Mouse (Mus musculus) frontal cortex, postnatal 10 days (tissue): Measurements from ENCODE around the gene Pck1.
"Not testable (repeated sequence)": the region's sequence is repeated elsewhere in the genome, so short reads cannot be mapped to it uniquely, and the experiment has no call there.

Source experiments
- DNase-seq, 2 experiments: peaks; one replicate each; pipeline ENCODE4 v3.0.0; 2022; ENCODE audit warnings: low spot score in 2 of 2, mixed read lengths in 1 of 2

The Pck1 gene

DNA sequence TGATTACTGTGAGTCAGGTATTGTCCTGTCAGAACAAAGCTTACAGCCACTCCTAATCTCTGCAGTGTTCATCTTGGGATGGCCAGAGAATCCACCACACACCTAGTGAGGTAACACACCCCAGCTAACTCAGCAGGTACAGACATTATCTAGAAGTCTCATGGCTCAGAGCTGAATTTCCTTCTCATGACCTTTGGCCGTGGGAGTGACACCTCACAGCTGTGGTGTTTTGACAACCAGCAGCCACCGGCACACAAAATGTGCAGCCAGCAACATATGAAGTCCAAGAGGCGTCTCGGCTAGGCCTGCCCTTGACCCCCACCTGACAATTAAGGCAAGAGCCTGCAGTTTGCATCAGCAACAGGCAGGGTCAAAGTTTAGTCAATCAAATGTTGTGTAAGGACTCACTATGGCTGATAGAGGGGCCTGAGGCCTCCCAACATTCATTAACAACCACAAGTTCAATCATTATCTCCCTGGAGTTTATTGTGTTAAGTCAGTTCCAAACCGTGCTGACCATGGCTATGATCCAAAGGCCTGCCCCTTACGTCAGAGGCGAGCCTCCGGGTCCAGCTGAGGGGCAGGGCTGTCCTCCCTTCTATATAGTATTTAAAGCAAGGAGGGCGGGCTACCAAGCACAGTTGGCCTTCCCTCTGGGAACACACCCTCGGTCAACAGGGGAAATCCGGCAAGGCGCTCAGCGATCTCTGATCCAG, at the start of gene Pck1:
Gene Pck1 (plus strand): TSS at position 613 of the 716 bp plus-strand sequence.
- no peak for DNase-seq

DNA sequence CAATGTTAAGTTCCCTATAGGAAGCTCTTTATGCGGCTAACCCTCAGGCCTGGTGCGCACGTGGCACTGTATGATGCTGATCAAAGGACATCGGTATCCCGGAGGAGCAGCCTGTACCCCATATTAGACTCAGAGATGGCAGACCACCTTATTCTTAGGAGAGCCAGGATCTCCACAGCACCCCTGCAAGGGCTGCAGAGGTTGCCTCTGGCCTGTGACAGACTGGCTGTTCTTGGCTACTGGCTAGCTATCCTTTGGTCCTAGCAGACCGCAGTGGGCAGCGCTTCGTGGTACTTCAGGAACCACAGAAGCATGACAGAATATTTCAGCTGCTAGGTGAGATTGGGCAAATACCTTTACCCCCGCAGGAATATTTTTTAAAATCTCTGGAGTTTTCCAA, 46.4 kb upstream of the Pck1 start:
- no peak for DNase-seq

DNA sequence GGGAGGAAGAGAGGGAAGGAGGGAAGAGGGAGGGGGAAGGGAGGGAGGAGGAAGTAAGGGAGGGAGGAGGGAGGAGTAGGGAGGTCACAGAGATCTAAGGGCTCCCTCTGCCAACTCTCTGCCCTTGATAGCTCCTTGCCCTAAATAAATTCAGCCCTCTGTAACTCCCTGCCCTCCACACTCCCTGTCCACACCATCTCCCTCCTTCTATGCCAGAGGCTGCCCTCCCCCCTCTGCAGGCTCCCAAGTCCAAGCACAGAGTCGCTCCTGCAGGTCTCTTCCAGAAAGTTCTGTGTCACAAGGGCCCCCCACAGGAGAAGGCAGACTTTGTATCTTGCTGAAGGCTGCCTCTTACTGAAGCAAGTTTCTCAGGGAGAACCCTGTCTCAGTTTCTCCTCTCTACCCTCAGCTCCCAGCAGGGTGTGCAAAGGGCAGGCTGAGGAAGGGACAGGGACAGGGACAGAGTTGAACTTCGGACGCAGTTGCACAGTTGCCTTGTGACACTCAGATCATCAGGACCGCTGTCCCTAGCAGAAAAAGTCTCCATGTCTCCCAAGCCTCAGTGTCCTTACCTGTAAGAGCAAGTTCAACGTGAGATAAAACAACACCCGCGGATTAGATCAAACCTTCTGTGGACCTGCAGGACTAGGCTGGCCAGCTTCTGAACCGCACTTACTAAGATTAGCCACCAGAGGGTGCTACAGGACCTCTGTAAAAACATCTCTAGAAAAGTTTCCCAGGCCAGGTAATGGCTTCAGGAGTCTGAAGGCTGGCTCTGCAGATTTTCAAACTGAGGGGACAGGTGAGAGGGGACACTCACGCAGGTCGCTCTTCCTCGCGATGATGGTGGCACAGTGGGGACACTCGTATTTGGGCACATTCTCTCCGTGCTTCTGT, 45.7 kb upstream of the Pck1 start:
- DNase-seq, result peak in 1 of 2 experiments; percentile 62

DNA sequence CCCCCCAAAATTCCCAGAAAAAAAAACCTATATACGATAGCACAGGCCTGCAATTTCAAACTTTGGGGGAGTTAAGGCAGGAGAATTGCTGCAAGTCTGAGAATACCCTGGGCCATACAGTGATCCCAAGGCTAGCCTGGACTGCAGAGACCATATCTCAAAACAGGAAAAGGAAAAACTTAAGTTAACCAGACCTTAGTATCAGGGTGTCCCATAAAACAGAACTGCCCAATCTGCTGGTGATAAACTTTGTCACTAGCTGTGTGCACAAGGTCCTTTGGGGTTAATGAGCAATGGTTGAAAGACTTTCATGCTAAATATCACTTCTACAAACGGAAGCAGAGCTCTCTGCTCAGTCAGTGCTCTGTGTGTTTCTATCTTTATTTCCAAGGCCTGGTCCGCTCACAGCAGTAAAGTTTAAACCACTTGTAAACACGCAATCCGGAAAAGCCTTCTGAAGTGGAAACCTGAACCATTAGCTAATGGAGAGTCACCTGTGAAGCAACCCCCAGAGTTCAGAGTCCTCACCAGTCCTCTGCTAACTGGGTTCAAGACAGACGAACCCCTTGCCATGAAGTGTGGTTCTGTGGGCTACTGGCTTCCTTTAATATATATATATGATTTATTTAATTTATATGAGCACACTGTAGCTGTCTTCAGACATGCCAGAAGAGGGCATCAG, 44.2 kb upstream of the Pck1 start:
- no peak for DNase-seq

DNA sequence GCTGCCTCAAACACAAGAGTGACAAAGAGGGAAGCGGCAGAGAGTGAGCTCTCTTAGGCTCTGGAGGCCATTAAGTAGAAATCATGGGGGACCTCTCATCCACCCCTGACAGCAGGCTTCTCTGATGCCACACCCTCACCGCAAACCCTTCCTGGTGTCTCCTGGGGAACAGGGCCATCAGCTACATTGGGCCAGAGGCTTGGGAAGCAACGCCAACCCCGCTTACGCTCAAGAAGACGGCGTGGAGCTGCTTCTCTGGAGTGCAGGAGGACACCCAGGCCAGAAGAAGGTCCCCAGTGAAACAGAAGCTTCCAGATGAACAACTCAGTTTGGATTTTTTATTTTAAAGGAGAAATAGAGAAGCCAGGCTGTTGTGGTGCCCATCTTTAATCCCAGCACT, 43.3 kb upstream of the Pck1 start:
- DNase-seq, result no peak

DNA sequence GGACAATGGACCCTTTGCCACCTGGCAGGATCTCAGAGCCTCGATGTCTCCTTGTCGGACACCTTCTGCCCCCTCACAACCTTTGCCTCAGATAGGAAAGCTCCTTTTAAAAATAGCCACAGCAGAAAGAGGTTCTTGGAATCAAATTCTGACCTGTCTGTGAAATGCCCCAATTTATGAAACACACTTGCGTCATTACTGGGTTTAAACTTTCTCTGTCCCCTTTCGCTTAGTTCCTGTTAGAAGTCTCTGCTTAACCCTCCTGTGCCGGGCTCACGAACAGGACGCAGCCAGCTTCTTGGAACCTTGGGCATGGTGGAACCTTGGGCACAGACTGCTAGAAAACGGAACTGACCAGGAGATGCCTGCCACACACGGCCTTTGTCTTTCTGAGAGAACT, 42.3 kb upstream of the Pck1 start:
- no peak for DNase-seq

DNA sequence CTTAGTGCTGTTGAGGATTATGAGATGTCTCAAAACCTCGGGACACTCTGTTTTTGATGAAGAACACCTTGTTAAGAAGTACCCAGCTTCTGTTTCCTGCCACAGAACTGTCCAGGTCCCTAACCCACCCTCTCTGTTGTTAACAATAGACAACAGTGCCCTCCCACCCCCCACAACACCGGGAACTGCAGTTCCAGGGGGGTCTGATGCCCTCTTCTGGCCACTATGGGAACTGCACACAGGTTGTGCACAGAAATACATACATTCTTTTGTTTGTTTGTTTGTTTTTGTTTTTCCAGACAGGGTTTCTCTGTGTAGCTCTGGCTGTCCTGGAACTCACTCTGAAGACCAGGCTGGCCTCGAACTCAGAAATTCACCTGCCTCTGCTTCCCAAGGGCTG, 39.1 kb upstream of the Pck1 start:
- not testable (repeated sequence) for DNase-seq

DNA sequence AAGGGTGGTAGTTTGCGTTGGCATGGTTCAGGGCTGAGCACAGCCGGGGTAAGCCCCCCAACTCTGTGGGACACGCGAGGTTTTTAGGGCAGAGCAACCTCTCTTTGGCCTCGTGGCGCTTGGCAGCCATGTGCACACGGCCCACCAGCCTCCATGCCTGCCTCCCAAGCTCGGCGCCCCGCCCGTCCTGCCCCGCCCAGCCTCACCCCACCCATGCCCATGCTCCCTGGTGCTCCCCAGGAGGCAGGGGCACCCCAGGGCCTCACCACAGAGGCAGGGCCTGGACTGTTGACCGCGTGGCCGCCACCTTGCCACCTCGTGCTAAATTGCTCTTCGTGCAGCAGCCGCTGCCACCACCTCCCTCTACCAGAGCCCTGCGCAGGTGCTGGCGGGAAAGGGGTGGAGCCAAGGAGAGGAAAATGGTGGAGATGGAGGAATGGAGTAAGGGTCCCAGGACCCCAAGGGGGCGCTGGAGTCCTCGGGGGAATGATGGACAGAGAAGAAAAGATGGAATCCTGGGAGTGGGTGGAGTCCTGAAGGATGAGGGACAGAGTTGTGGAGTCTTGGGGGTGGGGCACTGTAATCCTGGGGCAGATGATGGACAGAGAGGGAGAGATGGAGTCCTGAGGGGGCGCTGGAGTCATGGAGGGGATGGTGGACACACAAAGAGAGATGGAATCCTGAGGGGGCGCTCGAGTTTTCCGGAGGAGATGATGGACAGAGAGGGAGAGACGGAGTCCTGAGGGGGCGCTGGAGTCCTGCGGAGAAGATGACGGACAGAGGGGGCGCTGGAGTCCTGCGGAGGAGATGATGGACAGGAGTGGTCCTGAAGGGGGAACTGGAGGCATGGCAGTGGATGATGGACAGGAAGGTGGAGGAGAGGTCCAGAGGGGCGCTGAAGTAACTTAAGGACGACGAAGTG, 33.6 kb upstream of the Pck1 start, which contains the start of gene Ctcfl:
Gene Ctcfl (minus strand): TSS at position 503 of the 922 bp plus-strand sequence.
- DNase-seq, result no peak

DNA sequence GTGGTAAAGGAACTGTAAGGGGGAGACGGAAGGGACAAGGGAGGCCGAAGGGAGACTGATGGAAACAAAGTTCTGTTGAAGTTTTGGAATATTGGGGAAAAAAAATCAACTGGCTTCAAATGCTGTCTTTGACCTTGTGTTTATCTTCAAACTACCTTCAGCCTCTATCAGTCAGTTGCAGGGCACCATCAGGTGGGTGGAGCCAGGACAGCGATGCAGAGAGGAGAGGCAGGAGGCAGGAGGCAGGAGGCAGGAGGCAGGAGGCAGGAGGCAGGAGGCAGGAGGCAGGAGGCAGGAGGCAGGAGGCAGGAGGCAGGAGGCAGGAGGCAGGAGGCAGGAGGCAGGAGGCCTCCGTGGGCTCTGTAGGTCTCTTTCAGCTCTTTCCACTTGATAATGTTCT, 32.7 kb upstream of the Pck1 start:
- not testable (repeated sequence) for DNase-seq

DNA sequence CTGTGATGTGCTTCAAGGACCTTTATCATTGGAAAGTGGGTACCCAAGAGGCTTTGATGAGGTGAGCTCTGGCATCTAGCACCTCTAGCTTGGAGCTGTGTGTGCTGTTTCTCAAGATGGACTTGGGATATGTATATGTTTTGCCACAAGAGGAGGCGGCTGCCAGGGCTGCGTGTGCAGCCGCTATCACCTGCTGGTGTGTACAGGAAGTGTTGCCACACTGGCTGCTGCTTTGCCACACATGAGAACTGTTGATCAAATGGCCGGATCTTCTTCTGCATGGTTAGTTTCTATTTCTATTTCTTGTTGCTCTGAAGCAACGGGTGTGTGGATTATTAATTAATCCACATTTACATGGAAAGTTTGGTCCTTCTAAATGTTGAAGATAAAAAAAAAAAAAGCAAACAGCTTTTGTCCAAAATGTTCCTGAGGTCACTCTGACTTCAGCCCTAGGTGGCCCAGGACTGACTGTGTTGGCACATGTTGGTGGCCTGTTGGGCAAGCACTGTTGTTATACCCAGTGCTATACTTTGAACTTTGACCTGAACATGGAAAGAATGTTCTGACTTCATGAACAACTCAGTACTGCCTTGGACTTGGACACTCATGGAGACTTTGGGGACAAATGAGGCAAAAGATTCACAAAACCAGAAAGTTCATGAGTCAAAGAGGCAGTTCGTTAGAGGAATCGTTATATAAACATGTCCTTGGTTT, 28.7 kb upstream of the Pck1 start:
- DNase-seq, result no peak

DNA sequence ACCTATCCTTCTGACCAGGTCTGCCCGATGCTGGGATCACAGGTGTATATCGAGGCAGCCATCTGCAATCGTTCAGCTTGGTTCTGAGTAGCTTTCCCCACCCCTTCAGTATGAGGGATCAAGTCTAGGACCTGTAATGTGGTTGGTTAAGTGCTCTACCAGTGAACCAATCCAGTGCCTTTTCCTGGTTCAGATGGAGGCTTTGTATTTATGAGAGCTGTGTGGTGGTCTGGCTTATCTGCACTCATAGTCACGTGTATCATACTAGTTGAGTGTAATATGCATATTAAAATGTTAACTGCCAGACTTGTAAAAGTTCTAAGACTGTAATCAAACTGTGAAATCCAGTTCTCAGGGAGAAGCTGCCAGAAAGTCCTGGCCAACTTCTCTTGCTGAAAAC, 26.5 kb upstream of the Pck1 start:
- no peak for DNase-seq

DNA sequence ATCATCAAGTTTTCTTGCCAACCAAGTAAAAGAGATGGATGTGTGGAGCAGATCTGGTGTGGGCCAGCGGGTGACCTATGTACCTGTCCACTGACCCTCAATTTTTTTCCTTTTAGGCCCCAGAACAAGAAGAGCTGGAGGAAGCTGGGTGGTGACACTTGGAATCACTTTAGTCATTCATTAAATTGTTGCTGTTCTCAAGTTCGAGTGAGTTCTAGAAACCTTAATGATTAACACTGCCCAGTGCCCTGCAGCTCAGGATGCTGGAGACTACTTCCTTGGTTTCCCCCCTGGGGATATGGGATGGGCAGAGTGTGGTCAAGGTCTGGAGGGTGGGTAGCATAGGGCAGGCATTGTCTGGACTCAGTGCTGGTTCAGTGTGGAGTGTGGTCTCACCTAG, 23.7 kb upstream of the Pck1 start:
- no peak for DNase-seq

DNA sequence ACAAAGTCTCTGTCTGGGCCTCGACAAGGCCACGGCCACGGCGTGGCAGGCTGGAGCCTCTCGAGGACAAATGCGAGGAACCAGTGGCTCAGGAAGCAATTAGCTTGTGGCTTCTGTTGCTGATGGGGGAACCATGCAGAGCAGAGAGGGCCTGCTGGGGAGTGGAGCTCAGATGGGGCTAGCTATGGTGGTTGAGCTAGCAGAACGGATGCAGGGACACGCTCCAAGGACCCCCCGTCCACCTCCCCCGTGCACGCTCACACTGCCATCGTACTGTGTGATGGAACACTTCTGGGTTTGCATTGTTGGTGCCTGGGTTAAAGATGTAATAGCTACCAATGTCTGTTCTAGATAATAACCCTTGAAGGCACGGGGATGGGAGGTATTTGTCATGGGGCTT, 20.6 kb upstream of the Pck1 start:
- DNase-seq, result no peak

DNA sequence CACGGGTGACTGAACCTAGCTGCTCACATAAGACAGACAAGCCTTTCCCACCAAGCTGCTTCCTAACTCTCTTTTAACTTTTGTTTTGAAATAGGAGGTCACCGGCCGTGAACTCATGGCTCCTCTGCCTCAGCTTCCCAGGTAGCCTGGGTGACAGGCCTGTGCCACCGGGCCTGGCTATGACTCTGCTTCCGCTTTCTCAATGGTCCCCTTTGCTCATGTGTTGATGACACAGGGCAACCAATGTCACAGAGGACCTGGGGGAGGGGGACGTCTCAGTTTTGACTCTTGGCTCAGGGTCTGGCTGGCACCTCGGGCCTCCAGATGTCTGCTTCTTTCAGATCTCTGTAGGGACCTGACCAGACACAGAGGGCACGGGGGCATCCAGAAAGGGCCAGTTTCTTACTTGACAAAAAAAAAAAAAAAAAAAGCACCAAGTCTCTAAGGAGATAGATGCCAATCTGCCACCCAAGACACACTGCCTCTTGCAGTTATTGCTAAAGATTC, 20.0 kb upstream of the Pck1 start:
- no peak for DNase-seq

DNA sequence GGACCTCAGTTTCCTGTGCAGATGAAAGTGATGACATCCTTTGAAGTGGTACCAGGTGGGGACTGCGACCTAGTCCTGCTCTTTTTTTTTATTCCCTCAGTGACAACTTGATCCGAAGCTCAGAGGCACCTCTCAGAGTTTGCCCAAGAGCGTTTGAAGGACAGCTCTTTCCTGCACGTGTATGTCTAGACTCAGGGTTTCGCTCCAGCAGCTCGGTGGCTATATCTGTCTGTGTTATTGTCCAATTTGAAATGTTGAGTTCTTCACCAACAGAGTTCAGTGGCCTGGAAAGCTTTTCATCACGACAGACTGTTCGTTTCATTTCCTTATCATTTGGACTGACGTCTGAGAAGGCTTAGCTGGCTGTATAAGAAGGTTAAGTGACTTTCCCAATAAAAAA, 18.2 kb upstream of the Pck1 start:
- no peak for DNase-seq

DNA sequence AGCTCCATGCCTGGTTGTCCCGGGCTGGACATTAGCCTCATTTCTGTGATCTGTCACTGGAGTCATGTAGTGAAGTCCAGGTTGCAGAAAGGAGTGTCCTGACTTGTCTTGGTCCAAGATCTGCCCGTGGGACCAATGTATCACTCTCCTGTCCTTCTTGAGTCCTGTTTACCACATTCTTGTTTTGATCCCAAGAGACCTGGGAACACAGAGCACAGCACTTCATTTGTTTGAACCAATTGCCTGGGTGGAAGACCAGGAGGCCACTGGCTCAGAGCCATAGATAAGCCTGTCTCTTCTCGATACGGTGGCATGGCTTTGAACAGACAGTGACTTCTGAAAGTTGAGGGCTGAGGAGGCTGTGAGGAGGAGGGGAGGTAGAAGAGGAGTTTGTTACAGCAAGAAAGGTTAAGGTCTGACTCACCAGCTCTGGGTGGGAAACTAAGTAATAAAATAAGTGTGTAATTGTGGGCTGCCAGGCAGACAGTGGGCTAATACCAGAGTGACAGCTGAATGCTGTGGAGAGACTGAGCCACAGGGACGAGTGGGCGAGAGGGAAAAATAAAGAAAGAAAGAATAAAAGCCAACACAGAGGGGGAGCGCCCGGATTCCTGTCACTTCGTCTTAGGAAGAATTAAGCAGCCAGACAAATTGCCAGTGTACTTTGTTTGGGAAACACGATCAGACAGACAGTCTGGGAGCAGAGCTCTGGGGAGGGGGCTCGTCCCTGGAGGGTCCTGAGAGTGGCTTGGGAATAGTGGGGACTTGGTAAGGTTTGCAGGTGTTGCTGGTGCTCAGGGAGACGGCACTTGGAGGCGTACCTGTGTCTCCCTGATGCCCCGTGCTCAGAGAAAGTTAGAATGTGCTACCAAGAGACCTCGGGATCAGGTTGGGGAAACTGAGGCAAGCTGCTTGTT, 14.3 kb upstream of the Pck1 start:
- DNase-seq, result no peak

DNA sequence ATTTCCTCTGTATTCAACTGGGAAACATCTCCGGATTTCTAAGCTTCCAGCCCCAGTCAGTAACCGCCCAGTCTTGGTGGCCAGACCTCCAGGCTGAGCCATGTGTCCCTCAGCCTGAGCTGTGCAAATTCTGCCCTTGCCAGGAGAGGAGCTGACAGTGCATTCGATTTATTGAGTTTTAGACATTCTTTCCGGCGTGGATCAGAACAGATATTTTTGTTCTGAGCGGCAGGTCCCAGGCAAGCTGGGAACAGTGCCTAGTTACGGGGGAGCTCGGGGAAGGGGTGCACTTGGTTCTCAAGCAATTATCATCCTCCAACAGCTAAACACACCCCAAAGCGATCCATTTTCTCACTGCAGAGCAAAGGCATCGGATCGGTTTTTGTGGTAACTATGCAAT, 9.2 kb upstream of the Pck1 start:
- no peak for DNase-seq

DNA sequence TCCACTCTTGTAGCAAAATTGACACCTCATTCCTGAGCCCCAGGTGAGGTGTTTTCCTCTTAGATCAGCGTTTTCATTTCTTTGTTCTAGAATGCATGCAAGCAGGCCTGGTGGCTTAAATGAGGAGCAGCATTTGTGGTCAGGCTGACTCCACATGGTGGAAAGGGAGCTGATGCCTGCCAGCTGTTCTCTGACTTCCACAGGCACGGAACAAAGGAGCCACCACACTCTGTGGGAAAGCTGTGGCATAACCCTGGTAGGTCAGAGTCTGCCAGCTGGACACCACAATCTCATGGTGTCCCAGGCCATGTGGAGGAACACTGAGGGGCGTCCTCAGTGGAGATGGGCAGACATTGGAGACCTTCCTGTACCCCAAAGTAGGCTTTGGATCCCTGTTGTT, 7.0 kb upstream of the Pck1 start:
- DNase-seq, result no peak

DNA sequence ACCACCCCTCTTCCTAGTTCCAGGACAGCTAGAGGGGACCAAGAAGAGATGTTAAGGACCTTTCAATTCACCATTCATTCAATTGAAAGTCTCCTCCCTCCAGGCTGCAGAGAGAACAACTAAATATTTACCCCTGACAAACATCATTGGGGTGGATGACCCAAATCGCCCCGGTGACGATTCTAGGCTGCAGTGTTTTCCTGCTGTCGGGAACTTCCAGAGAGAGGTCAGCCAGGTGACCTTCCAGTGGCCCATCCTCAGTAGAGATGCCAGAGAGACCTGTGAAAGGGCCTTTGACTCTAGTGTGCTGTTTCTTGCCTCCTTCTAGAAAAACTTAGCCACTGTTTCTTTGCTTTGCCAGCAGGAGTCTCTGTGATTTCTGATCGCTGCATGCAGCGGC, 6.1 kb upstream of the Pck1 start:
- DNase-seq, result no peak
